Mouse (Mus musculus): ENCODE data around the gene Tmem255a. TPM values are rescaled to one million over a fixed set of nuclear protein-coding genes. Genes with fewer than 3 reads are reported as not detected.
A peak's percentile ranks its signal among the peaks of the same experiment; 100 is the strongest.
"Not testable (repeated sequence)": the region's sequence is repeated elsewhere in the genome, so short reads cannot be mapped to it uniquely, and the experiment has no call there.

Tmem255a gene
- total RNA-seq, 2 experiments from 2014 or later, result 3.6 to 10.5 TPM

- intact Hi-C loops (cut with DNase I), result not testable (repeated sequence)
- peak; percentile 34 for DNase-seq
Measured at GRCm38 (mm10) chrX:38179891-38180310, 72.3 kb downstream of the Tmem255a start.

GRCm38 (mm10) chrX:38166592-38166991, 85.6 kb downstream of the Tmem255a start:
- intact Hi-C loops (cut with DNase I), result no loop called here
- no peak for DNase-seq

GRCm38 (mm10) chrX:38166064-38166463, 86.2 kb downstream of the Tmem255a start:
- DNase-seq, result no peak
- intact Hi-C loops (cut with DNase I), result no loop called here

GRCm38 (mm10) chrX:38165315-38165714, 86.9 kb downstream of the Tmem255a start:
- intact Hi-C loops (cut with DNase I), result no loop called here
- no peak for DNase-seq

GRCm38 (mm10) chrX:38159097-38159496, 93.1 kb downstream of the Tmem255a start:
- intact Hi-C loops (cut with DNase I), result no loop called here
- DNase-seq, result no peak

Small RNAs within 50 kb of the gene (microRNA-seq; reads per million reads assigned to microRNA genes)
- gene Mir3110, result not detected

Other genes with a start within 250 kb of the Tmem255a start
- not detected for gene Btg1-ps1, start 233.6 kb downstream of the Tmem255a start, total RNA-seq (2021)
- gene Btg1-ps2, start 209.3 kb downstream of the Tmem255a start, total RNA-seq (2021), result not detected
- not detected for gene Rhox10, start 186.0 kb downstream of the Tmem255a start, total RNA-seq (2021)
- gene Rhox11, start 167.3 kb downstream of the Tmem255a start, total RNA-seq (2021), result not detected
- gene Rhox12, start 141.5 kb downstream of the Tmem255a start, total RNA-seq (2021), result not detected
- gene Rhox13, start 131.2 kb downstream of the Tmem255a start, total RNA-seq (2021), result not detected
- 10 to 100 TPM; 27.6 to 32.2 TPM for gene Zbtb33, start 62.6 kb downstream of the Tmem255a start, total RNA-seq (2021)
- gene Atp1b4, start 63.7 kb upstream of the Tmem255a start, total RNA-seq (2021), result not detected
- 10 to 100 TPM; 47.4 to 49.7 TPM for gene Lamp2, start 204.0 kb upstream of the Tmem255a start, total RNA-seq (2021)